Mouse (Mus musculus) liver, embryonic 11.5 days (tissue): ENCODE measurements around the gene Sephs2. TPM values are rescaled to one million over a fixed set of nuclear protein-coding genes. Genes with fewer than 3 reads are reported as not detected.
A peak's percentile ranks its signal among the peaks of the same experiment; 100 is the strongest.

Experiments used
- ATAC-seq: fragments of 200-750 bp; cut with Nextera tagmentation; replicated peaks from 2 replicates; pipeline ENCODE4 v1.8.0; 2017; ENCODE audit warnings: moderate number of reproducible peaks, mild to moderate bottlenecking, moderate TSS enrichment, moderate library complexity; ENCODE audit not compliant: low FRiP score
- DNase-seq: peaks from one replicate; pipeline ENCODE4 v3.0.0-alpha.2; 2017; ENCODE audit warnings: low spot score
- H3K27ac ChIP-seq: fragments of 300-500 bp; sonication (generic); 2 replicates; pipeline ENCODE4 v1.5.1; 2014; ENCODE audit warnings: mild to moderate bottlenecking, low read depth, low read length, control low read depth
- H3K27me3 ChIP-seq: fragments of 300-500 bp; sonication (generic); replicated peaks from 2 replicates; pipeline ENCODE4 v1.6.1; 2014; ENCODE audit warnings: low read length, mixed read lengths; ENCODE audit not compliant: control insufficient read depth, insufficient read depth
- H3K36me3 ChIP-seq: fragments of 300-500 bp; sonication (generic); 2 replicates; pipeline ENCODE4 v1.6.1; 2014; ENCODE audit warnings: mild to moderate bottlenecking, low read length, moderate library complexity, mixed read lengths; ENCODE audit not compliant: control insufficient read depth, insufficient read depth
- H3K4me1 ChIP-seq: fragments of 300-500 bp; sonication (generic); replicated peaks from 2 replicates; pipeline ENCODE4 v1.6.1; 2014; ENCODE audit warnings: low read length, mixed read lengths; ENCODE audit not compliant: control insufficient read depth, insufficient read depth
- H3K4me2 ChIP-seq: fragments of 300-500 bp; sonication (generic); 2 replicates; pipeline ENCODE4 v1.6.1; 2014; ENCODE audit warnings: mild to moderate bottlenecking, control low read depth, moderate library complexity
- H3K4me3 ChIP-seq: fragments of 300-500 bp; sonication (generic); 2 replicates; pipeline ENCODE4 v1.5.1; 2014; ENCODE audit warnings: low read depth, low read length, control low read depth
- H3K9ac ChIP-seq: fragments of 300-500 bp; sonication (generic); 2 replicates; pipeline ENCODE4 v1.6.1; 2014; ENCODE audit warnings: low read depth, low read length, control low read depth
- H3K9me3 ChIP-seq: fragments of 300-500 bp; sonication (generic); 2 replicates; pipeline ENCODE4 v1.6.1; 2016; ENCODE audit warnings: low read length, inconsistent platforms, mixed read lengths; ENCODE audit not compliant: control insufficient read depth
- WGBS: fragments of 180-500 bp; shearing (Covaris S2); extraction: QIAGEN DNeasy Blood & Tissue Kit; methylation state at CpG from one replicate; pipeline ENCODE4 v1.1.7; 2014; 5-methylcytosine and 5-hydroxymethylcytosine counted together
- polyA plus RNA-seq: library from polyadenylated mRNA; unstranded; fragments of >200 nt; fragmentation: Nextera tagmentation; extraction: Ambion mirVana; gene quantifications from 2 replicates; pipeline ENCODE4 v1.2.1, GENCODE M21; 2014

Gene Sephs2
- polyA plus RNA-seq, 1 experiment from 2014 or later = 178 TPM

DNA sequence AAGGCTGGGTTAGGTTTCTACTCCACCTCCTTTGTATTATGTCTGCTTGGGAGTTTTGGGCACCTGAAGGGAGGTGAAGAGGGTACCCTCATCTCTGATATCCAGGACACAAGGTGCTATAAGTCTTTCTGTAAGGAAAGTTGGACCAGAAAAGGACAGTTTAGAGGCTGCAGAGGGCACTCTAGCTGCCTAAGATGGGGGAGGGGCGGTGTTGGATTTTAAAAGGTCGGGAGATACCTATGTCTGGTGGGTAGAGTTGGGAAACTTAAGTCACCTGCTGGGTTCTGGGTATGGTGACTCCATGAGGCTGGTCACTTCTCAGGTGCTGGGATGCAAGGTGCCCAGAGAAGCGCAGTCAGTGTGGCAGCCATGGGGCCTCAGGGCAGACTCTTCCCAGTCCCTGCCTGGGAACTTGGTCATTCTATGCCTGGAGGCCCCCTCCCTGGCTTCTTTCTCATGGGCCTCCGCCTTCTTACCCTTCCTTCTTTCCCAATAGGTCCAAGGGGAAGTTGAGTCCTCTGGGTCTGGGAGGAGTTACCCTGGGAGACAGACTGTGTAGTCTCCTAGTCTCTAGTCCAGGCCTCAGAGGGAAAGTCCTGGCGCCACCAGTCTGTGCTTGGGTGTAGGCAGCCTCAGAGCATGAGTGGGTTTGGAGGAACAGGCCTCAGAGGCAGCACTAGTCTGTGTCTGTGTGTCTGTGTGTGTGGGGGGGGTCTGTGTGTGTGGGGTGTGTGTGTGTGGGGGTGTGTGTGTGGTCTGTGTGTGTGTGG is 23.1 kb upstream of the Sephs2 start:
- Histone ChIP-seq H3K4me3 (peak overlapping the region; percentile 14; the same call in 1 of the 2 replicates), H3K27me3 (no peaks in the 10 kb centered on the region), H3K4me1 (peaks cover 7% of the 10 kb centered on the region; the same call in 1 of the 2 replicates), H3K4me2 (peak overlapping the region; percentile 53), H3K27ac (no peak overlapping the region), H3K9me3 (no peaks in the 10 kb centered on the region), H3K9ac (no peak overlapping the region), H3K36me3 (no peaks in the 10 kb centered on the region)
- 84% methylated on average over 5 of the region's 5 CpGs for WGBS
- ATAC-seq (no peak), DNase-seq (no peak)

DNA sequence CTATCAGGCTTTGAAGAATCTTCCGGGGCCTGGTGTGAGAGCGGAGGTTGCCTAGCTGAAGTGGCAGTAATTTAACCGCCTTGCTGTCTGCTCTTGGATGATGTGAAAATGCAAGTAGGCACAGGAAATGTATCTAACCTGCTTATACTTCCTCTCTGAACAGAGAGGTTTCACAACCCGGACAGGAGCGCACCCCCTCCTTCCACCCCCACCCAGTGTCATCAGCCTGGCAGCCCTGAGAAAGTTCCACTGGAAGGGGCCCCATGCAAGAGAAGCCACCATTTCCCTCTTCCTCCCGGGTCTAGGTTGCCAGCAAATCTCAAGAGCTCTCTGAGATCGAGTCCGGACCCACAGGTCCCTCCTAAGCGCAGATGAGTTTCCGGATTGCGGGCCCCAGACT is 22.2 kb upstream of the Sephs2 start, which contains the start of gene Itgal:
Itgal (plus strand) TSS at position 163 of the 400 bp plus-strand sequence.
- peaks cover 7% of the 10 kb centered on the region; the same call in 1 of the 2 replicates for H3K4me1 ChIP-seq
- no peaks in the 10 kb centered on the region for H3K9me3 ChIP-seq
- H3K9ac ChIP-seq = 0 out of 2 replicates have a peak within 1 kb of the TSS, but pooled peaks have one; percentile 22
- no peaks in the 10 kb centered on the region for H3K27me3 ChIP-seq
- ATAC-seq (no peak), DNase-seq (no peak)
- 46% methylated on average over 11 of the region's 11 CpGs for WGBS
- H3K4me2 ChIP-seq = peak within 1 kb of the TSS; percentile 53
- 0 out of 2 replicates have a peak within 1 kb of the TSS, but pooled peaks have one; percentile 35 for H3K27ac ChIP-seq
- H3K4me3 ChIP-seq = peak within 1 kb of the TSS; percentile 14; the same call in 1 of the 2 replicates
- no peaks in the 10 kb centered on the region for H3K36me3 ChIP-seq

DNA sequence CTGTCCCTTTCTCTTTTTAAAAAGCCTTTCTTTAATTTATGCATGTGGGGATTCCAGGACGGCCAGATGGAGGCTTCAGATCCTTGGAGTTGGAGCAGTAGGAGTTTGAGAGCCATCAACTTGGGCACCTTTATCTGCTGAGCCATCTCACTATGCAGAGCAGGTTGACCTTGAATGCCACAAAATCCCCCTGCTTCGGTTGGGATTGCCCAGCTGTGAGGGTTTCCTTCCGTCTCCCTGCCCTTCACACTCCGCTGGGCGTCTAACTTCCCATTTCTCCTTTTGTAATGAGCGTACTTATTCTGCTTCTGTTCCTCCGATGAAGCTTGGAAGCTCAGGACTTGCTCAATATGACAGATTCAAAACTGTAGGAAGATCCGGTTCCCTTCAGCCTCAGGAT is 16.3 kb upstream of the Sephs2 start:
- Histone ChIP-seq H3K36me3 (no peaks in the 10 kb centered on the region), H3K27me3 (no peaks in the 10 kb centered on the region), H3K27ac (no peak overlapping the region), H3K4me2 (no peak overlapping the region), H3K9ac (no peak overlapping the region), H3K9me3 (no peaks in the 10 kb centered on the region; the same call in 1 of the 2 replicates), H3K4me3 (no peak overlapping the region), H3K4me1 (peaks cover 5% of the 10 kb centered on the region)
- ATAC-seq (no peak), DNase-seq (no peak)
- WGBS = 48% methylated on average over 8 of the region's 8 CpGs

DNA sequence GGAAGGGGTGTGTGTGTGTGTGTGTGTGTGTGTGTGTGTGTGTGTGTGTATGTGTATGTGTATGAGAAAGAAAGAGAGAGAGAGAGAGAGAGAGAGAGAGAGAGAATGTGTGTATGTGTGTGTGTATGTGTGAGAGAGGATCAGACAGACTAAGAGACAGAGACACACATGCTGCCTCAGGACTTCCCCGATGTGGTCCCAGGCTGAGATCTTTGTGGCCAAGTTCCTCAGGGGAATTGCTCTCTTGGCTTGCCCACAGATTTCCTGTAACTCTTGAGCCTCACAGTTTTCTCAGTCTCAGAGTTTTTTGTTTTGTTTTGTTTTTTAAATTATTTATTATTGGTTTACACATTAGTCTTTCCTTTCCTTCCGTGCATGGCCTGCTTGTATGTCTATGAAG is 15.5 kb upstream of the Sephs2 start:
- Histone ChIP-seq H3K36me3 (no peaks in the 10 kb centered on the region), H3K4me2 (no peak overlapping the region), H3K9me3 (no peaks in the 10 kb centered on the region; the same call in 1 of the 2 replicates), H3K4me1 (peaks cover 5% of the 10 kb centered on the region), H3K27me3 (no peaks in the 10 kb centered on the region), H3K27ac (no peak overlapping the region), H3K9ac (no peak overlapping the region), H3K4me3 (no peak overlapping the region)
- ATAC-seq (no peak), DNase-seq (no peak)
- WGBS = 54% methylated on average over 2 of the region's 2 CpGs

DNA sequence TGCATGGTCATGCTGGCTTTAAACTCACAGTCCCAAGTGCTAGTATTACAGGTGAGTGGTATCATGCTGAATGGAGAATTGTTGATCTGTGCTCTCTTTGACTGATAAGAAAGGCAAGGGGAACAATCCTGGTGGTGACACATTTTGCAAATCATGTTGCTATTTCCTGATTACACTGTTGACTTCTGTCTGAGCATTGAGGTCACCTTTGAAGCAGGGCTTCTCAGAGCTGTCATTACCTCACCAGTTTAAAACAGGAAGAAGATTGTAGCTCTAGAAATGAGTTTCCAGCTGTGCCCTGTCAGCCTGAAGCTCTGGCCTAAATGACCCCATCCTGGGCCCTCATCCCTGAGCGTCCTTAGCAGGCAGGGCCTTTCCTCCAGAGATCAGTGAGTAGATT is 14.1 kb upstream of the Sephs2 start:
- DNase-seq (no peak), ATAC-seq (no peak)
- peaks cover 5% of the 10 kb centered on the region for H3K4me1 ChIP-seq
- H3K27me3 ChIP-seq = no peaks in the 10 kb centered on the region
- H3K4me2 ChIP-seq = no peak overlapping the region
- 74% methylated on average over 1 of the region's 1 CpGs for WGBS
- no peak overlapping the region for H3K9ac ChIP-seq
- H3K36me3 ChIP-seq = no peaks in the 10 kb centered on the region
- H3K4me3 ChIP-seq = no peak overlapping the region
- no peaks in the 10 kb centered on the region; the same call in 1 of the 2 replicates for H3K9me3 ChIP-seq
- H3K27ac ChIP-seq = no peak overlapping the region

DNA sequence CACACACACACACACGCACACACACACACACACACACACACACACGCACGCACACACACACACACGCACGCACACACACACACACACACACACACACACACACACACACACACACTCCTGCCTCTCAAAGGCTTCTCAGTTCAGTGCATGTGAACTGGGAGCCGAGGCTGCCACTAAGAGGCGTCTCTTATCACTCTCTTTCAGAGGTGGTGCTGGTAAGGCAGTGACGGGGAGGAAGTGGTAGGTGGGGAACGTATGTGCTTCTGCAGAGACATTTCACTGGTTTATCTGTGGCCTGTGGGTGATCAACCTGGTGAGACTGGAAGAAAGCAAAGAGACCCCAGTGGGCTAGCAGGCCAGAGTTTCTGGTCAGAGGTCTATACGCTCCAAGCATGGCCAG is 11.3 kb upstream of the Sephs2 start:
- ATAC-seq (peak; percentile 87), DNase-seq (no peak)
- Histone ChIP-seq H3K4me3 (no peak overlapping the region), H3K36me3 (no peaks in the 10 kb centered on the region), H3K27ac (peak overlapping the region; percentile 19; the same call in 1 of the 2 replicates), H3K4me1 (peaks cover 13% of the 10 kb centered on the region), H3K4me2 (peak overlapping the region; percentile 12; the same call in 1 of the 2 replicates), H3K27me3 (no peaks in the 10 kb centered on the region), H3K9me3 (no peaks in the 10 kb centered on the region; the same call in 1 of the 2 replicates), H3K9ac (0 out of 2 replicates have a peak overlapping the region, but pooled peaks have one; percentile 34)
- 38% methylated on average over 9 of the region's 10 CpGs for WGBS

DNA sequence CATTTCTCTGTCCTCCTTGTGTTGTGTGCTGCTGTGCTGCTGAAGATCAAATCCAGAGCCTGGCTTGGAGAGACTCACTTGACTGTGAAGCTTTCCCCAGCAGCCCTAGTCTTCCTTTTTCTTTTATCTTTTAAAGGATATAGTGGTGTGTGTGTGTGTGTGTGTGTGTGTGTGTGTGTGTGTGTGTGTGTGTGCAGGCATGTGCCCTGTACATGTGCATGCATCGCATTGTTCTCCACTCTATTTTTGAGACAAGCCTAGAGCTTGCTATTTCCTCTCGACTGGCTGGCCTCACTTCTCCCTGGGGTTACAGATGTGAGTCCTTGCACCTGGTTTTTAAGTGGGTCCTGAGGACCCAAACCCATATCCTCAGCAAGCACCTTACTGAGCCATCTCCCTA is 8.3 kb upstream of the Sephs2 start:
- Histone ChIP-seq H3K27ac (no peak overlapping the region), H3K4me2 (no peak overlapping the region), H3K36me3 (no peaks in the 10 kb centered on the region), H3K4me3 (no peak overlapping the region), H3K9me3 (no peaks in the 10 kb centered on the region), H3K9ac (no peak overlapping the region), H3K4me1 (peaks cover 36% of the 10 kb centered on the region), H3K27me3 (no peaks in the 10 kb centered on the region)
- 75% methylated on average over 2 of the region's 2 CpGs for WGBS
- ATAC-seq = no peak
- no peak for DNase-seq

DNA sequence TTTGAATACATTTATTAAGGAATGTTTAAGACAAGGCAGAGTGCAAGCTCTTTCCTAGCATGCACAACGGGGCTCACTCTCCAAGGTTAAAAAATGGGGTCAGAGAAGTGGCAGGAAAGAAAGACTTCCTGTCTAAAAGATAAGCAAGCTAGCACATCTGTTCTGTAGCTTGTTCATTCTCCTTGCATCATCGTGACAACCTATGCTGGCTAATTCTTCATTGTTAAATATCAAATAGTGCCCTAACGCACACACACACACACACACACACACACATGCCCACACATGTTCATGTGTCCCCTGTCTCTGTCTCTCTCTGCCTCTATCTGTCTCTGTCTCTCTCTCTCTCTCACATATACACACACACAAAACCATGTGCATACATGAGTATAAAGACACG is 7.3 kb upstream of the Sephs2 start:
- Histone ChIP-seq H3K4me2 (no peak overlapping the region), H3K27ac (no peak overlapping the region), H3K9me3 (no peaks in the 10 kb centered on the region), H3K4me3 (no peak overlapping the region), H3K9ac (no peak overlapping the region), H3K4me1 (peaks cover 36% of the 10 kb centered on the region), H3K36me3 (no peaks in the 10 kb centered on the region), H3K27me3 (no peaks in the 10 kb centered on the region)
- DNase-seq = no peak
- ATAC-seq = no peak
- 27% methylated on average over 4 of the region's 4 CpGs for WGBS

DNA sequence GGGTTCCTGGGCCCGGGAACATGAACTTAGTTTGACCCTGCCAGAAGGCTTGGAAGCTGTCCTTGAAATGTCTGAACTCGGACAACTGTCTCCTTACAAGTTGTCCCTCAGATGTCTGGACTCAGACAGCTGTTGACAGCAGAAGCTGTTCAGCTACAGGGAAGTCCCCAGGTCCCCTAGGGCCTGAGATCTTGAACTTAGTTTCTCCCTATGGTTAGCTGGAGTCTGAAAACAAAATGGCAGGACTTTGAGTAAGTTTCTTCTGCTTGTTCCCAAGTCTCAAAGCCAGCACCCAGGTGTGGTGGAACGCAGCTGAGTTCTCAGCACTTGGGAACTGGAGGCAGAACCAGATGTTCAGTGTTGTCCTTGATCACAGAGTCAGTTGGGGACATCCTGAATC is 6.2 kb upstream of the Sephs2 start:
- H3K9ac ChIP-seq = no peak overlapping the region
- H3K4me1 ChIP-seq = peaks cover 32% of the 10 kb centered on the region
- H3K27ac ChIP-seq = no peak overlapping the region
- H3K36me3 ChIP-seq = no peaks in the 10 kb centered on the region
- 74% methylated on average over 3 of the region's 3 CpGs for WGBS
- ATAC-seq (no peak), DNase-seq (no peak)
- H3K4me2 ChIP-seq = no peak overlapping the region
- no peaks in the 10 kb centered on the region for H3K27me3 ChIP-seq
- no peak overlapping the region for H3K4me3 ChIP-seq
- H3K9me3 ChIP-seq = no peaks in the 10 kb centered on the region
